Mouse (Mus musculus): ENCODE data around the gene Tiam2. TPM values are rescaled to one million over a fixed set of nuclear protein-coding genes. Genes with fewer than 3 reads are reported as not detected.

The Tiam2 gene
- polyA plus RNA-seq, 1 experiment from 2014 or later, result 11.9 TPM

DNA sequence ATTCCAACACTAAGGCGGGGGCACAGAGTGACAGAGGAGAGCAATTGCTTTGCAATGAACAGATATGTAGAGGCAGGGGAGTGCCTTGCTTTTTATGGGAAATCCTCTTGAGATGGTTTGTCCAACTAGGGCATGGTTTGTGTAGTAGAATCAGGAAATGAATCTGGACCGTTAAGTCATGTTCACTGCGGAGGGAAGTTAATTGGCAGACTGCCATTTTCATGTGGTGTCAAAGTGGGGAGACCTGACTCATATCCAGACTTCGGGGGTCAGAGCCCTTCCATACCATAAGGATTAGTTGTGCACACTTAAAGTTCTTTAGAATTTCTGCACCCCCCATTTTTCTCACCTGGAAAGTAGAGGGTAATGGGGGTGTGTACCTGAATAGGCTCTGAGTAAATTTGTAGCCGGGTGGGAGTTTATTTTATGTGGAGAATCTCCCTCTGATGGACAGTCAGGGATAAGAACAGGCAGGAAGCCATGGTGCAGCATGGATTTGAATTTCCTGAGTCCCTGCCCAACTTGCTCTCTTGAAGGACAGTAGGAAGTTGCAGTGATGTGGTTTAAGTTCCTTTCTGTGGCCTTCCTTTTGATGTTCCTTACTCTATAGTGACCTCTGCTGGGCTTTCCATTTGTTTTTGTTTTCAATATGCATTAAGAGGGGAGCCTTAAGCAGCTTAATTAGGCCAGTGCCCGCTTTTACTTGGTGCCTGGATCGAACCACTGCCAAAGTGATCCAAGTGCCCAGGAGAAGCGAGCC is 120.0 kb downstream of the Tiam2 start:
- H3K27me3 ChIP-seq (ENCODE audit: control insufficient read depth, insufficient read depth, low read length), result no peaks in the 10 kb centered on the region
- no peak overlapping the region for H3K4me2 ChIP-seq (ENCODE audit: low read depth, low read length)
- no peak overlapping the region for H3K9ac ChIP-seq (replicated peaks; ENCODE audit: low read length)
- no peaks in the 10 kb centered on the region for H3K4me1 ChIP-seq (ENCODE audit: control insufficient read depth, insufficient read depth, low read length)
- 63% methylated on average over 8 of the region's 8 CpGs for WGBS
- DNase-seq (ENCODE audit: low spot score), result peak; percentile 75
- H3K4me3 ChIP-seq (ENCODE audit: low read depth, low read length), result no peak overlapping the region
- H3K36me3 ChIP-seq (replicated peaks; ENCODE audit: control insufficient read depth, insufficient read depth, low read depth, low read length), result no peaks in the 10 kb centered on the region
- H3K9me3 ChIP-seq (replicated peaks; ENCODE audit: control insufficient read depth, low read length), result no peaks in the 10 kb centered on the region
- no peak overlapping the region for H3K27ac ChIP-seq (replicated peaks; ENCODE audit: low read depth, low read length)
- ATAC-seq (replicated peaks; ENCODE audit: insufficient number of reproducible peaks, low FRiP score, low TSS enrichment, low read depth), result no peak

DNA sequence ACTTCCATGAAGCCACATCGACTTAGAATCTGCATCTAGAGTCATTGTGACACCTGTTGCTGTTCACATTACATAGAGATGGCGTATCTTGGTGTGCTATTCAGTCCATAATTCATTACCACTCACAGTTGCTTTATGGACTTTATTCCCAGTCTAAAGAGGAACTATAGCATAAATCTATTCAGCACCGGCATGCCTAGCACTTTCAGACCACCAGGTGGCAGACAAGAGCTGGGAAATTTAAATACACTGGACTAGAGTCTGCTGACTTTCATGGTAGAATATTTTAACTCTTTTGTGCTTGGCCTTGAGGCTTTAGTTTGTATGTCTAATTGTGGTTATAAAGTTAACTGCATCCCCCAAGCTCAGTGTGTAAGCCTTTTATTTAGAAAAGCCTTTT is 122.4 kb downstream of the Tiam2 start:
- ATAC-seq (replicated peaks; ENCODE audit: insufficient number of reproducible peaks, low FRiP score, low TSS enrichment, low read depth), result no peak
- 27% methylated on average over 3 of the region's 3 CpGs for WGBS

DNA sequence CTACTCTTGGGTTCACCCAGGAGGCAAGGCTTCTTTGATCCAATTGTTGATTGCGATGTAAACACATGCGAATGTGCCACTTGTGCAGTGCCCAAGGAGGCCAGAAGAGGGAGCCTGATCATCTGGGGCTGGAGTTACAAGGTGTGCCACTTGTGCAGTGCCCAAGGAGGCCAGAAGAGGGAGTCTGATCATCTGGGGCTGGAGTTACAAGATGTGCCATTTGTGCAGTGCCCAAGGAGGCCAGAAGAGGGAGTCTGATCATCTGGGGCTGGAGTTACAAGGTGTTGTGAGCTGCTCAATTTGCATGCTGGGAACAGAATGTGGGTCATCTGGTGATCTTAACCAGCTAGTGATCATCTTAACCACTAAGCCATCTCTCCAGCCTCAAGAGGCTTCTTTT is 124.7 kb downstream of the Tiam2 start:
- H3K9me3 ChIP-seq (replicated peaks; ENCODE audit: control insufficient read depth, low read length), result no peaks in the 10 kb centered on the region
- ATAC-seq (replicated peaks; ENCODE audit: insufficient number of reproducible peaks, low FRiP score, low TSS enrichment, low read depth), result no peak

More for the DNA sequence above, 122.4 kb downstream of the Tiam2 start:
- H3K4me3 ChIP-seq (ENCODE audit: low read depth, low read length), result no peak overlapping the region
- no peak overlapping the region for H3K27ac ChIP-seq (replicated peaks; ENCODE audit: low read depth, low read length)
- no peaks in the 10 kb centered on the region for H3K36me3 ChIP-seq (replicated peaks; ENCODE audit: control insufficient read depth, insufficient read depth, low read depth, low read length)
- DNase-seq (ENCODE audit: low spot score), result peak; percentile 84
- H3K27me3 ChIP-seq (ENCODE audit: control insufficient read depth, insufficient read depth, low read length), result no peaks in the 10 kb centered on the region
- H3K4me2 ChIP-seq (ENCODE audit: low read depth, low read length), result no peak overlapping the region
- no peaks in the 10 kb centered on the region for H3K4me1 ChIP-seq (ENCODE audit: control insufficient read depth, insufficient read depth, low read length)
- H3K9ac ChIP-seq (replicated peaks; ENCODE audit: low read length), result no peak overlapping the region
- H3K9me3 ChIP-seq (replicated peaks; ENCODE audit: control insufficient read depth, low read length), result no peaks in the 10 kb centered on the region

DNA sequence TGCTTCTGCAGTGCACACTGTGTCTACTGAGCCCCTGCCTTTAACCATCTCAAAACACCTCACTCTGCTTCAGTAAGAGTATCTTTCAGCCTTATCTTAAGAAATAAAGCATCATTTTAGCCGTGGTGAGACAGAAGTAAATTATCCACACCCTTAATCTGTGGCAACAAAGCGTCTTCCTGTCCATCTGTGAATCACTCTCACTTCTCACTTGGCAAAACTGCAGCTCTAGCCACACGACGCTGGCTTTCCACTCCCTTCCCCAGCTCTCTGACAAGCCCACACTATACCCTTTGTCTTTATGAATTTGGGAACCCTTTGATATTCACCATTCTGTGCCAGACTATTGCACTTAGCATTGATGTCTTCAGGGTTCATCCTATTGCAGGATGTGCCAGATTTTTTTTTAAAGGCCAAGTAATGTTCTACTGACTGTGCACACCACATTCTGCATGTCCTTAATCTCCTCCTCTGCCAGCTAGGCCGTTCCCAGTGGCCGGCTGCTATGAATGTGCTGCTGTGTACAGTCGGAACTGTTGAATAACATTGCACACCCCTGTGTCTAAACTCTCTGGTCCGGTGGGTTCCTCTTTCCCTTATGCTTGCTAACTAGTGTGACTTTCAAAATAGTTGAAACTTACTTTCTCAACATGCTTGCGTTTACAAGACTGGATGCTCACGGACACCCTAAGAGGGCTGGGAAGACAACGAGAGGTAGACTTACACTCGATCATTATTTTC is 126.4 kb downstream of the Tiam2 start:
- H3K36me3 ChIP-seq (replicated peaks; ENCODE audit: control insufficient read depth, insufficient read depth, low read depth, low read length), result no peaks in the 10 kb centered on the region
- H3K4me1 ChIP-seq (ENCODE audit: control insufficient read depth, insufficient read depth, low read length), result no peaks in the 10 kb centered on the region; the same call in 1 of the 2 replicates
- no peaks in the 10 kb centered on the region for H3K27me3 ChIP-seq (ENCODE audit: control insufficient read depth, insufficient read depth, low read length)
- H3K27ac ChIP-seq (replicated peaks; ENCODE audit: low read depth, low read length), result no peak overlapping the region
- ATAC-seq (replicated peaks; ENCODE audit: insufficient number of reproducible peaks, low FRiP score, low TSS enrichment, low read depth) (no peak), DNase-seq (ENCODE audit: low spot score) (no peak)
- H3K4me2 ChIP-seq (ENCODE audit: low read depth, low read length), result no peak overlapping the region
- H3K4me3 ChIP-seq (ENCODE audit: low read depth, low read length), result no peak overlapping the region
- no peak overlapping the region for H3K9ac ChIP-seq (replicated peaks; ENCODE audit: low read length)
- H3K9me3 ChIP-seq (replicated peaks; ENCODE audit: control insufficient read depth, low read length), result no peaks in the 10 kb centered on the region
- WGBS, result 87% methylated on average over 12 of the region's 12 CpGs

More for the DNA sequence above, 124.7 kb downstream of the Tiam2 start:
- H3K4me1 ChIP-seq (ENCODE audit: control insufficient read depth, insufficient read depth, low read length), result no peaks in the 10 kb centered on the region; the same call in 1 of the 2 replicates
- H3K9ac ChIP-seq (replicated peaks; ENCODE audit: low read length), result no peak overlapping the region
- no peak overlapping the region for H3K27ac ChIP-seq (replicated peaks; ENCODE audit: low read depth, low read length)
- 66% methylated on average over 2 of the region's 2 CpGs for WGBS
- no peaks in the 10 kb centered on the region for H3K36me3 ChIP-seq (replicated peaks; ENCODE audit: control insufficient read depth, insufficient read depth, low read depth, low read length)
- peak; percentile 63 for DNase-seq (ENCODE audit: low spot score)
- no peak overlapping the region for H3K4me3 ChIP-seq (ENCODE audit: low read depth, low read length)
- H3K27me3 ChIP-seq (ENCODE audit: control insufficient read depth, insufficient read depth, low read length), result no peaks in the 10 kb centered on the region
- H3K4me2 ChIP-seq (ENCODE audit: low read depth, low read length), result no peak overlapping the region

DNA sequence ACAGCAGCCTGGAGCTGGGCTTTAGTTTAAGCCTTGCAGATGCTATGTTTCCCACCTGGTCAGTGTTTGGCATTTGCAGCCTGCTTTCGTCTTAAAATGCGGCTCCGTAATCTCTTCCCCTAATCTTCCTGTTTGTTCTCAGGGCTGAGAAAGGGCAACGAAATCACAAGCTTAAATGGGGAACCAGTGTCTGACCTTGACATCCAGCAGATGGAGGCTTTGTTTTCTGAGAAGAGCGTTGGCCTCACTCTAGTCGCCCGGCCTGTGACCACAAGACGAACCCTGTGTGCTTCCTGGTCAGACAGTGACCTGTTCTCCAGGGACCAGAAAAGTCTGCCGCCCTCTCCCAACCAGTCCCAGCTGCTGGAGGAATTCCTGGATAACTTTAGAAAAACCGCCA is 127.6 kb downstream of the Tiam2 start:
- Histone ChIP-seq H3K4me3 (ENCODE audit: low read depth, low read length) (no peak overlapping the region), H3K9me3 (replicated peaks; ENCODE audit: control insufficient read depth, low read length) (no peaks in the 10 kb centered on the region), H3K4me1 (ENCODE audit: control insufficient read depth, insufficient read depth, low read length) (no peaks in the 10 kb centered on the region; the same call in 1 of the 2 replicates), H3K36me3 (replicated peaks; ENCODE audit: control insufficient read depth, insufficient read depth, low read depth, low read length) (no peaks in the 10 kb centered on the region), H3K9ac (replicated peaks; ENCODE audit: low read length) (no peak overlapping the region), H3K4me2 (ENCODE audit: low read depth, low read length) (no peak overlapping the region), H3K27me3 (ENCODE audit: control insufficient read depth, insufficient read depth, low read length) (no peaks in the 10 kb centered on the region), H3K27ac (replicated peaks; ENCODE audit: low read depth, low read length) (no peak overlapping the region)
- DNase-seq (ENCODE audit: low spot score), result no peak
- ATAC-seq (replicated peaks; ENCODE audit: insufficient number of reproducible peaks, low FRiP score, low TSS enrichment, low read depth), result 0 out of 2 replicates have a peak, but pooled peaks have one; percentile 48
- 18% methylated on average over 10 of the region's 10 CpGs for WGBS

DNA sequence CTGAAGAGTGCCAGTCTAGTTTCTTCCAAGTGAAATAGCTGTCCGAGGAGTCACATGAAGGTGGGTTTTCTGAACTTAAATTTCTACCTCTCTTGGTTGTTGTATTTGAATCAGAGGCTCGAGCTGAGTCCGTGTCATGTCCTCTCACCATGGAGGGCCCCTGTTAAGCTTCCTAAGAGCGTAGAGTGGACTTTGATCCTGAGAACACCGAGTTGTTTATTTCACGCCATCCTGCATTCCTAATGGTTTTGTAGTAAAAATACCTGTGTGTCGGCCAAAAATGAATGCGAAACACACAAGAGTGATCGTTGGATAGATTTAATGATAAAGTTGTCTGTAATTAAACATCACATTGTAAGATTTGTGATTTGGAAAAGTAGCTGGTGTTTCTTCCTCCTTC is 128.5 kb downstream of the Tiam2 start:
- Histone ChIP-seq H3K9ac (replicated peaks; ENCODE audit: low read length) (no peak overlapping the region), H3K27ac (replicated peaks; ENCODE audit: low read depth, low read length) (no peak overlapping the region), H3K4me1 (ENCODE audit: control insufficient read depth, insufficient read depth, low read length) (no peaks in the 10 kb centered on the region; the same call in 1 of the 2 replicates), H3K9me3 (replicated peaks; ENCODE audit: control insufficient read depth, low read length) (no peaks in the 10 kb centered on the region), H3K27me3 (ENCODE audit: control insufficient read depth, insufficient read depth, low read length) (no peaks in the 10 kb centered on the region), H3K4me2 (ENCODE audit: low read depth, low read length) (no peak overlapping the region), H3K36me3 (replicated peaks; ENCODE audit: control insufficient read depth, insufficient read depth, low read depth, low read length) (no peaks in the 10 kb centered on the region), H3K4me3 (ENCODE audit: low read depth, low read length) (no peak overlapping the region)
- DNase-seq (ENCODE audit: low spot score) (no peak), ATAC-seq (replicated peaks; ENCODE audit: insufficient number of reproducible peaks, low FRiP score, low TSS enrichment, low read depth) (no peak)
- 92% methylated on average over 9 of the region's 9 CpGs for WGBS

DNA sequence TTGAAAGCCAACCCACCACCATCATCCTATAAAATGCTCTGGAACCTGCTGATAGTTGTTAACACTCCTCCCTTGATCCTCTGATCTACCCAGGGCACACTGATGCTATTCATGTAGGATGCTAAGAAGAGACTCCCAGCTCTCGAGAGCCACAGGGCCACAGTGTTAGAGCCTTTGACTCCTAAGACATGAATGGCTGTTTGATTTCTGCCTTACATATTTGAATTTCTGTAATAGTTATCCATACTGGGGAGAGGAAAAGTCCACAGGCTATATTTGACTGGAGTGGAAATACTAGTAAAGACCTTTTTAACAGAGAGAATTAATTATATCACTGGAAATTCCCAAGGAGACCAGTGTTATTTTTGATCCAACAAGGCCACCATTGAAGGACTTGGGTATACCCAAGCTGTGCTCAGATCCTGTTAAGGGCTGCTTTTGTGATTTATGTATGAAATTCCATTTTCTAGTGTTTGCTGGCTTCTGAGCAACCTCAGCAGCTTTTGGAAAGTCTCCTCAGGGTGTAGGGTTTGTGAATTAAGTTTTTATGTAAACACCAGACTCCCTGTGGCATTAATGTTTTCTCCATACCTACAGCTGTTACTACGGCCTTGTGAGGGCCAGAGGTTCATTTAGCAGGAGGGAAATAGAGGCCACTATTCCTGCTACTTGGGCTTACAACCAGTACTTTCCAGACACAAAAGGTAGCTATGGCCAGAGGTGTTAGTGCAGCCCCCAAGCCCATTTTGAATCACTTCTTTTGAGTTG is 131.7 kb downstream of the Tiam2 start:
- no peaks in the 10 kb centered on the region for H3K36me3 ChIP-seq (replicated peaks; ENCODE audit: control insufficient read depth, insufficient read depth, low read depth, low read length)
- H3K4me2 ChIP-seq (ENCODE audit: low read depth, low read length), result no peak overlapping the region
- 59% methylated on average over 2 of the region's 2 CpGs for WGBS
- H3K4me3 ChIP-seq (ENCODE audit: low read depth, low read length), result no peak overlapping the region
- H3K27ac ChIP-seq (replicated peaks; ENCODE audit: low read depth, low read length), result no peak overlapping the region
- no peak for ATAC-seq (replicated peaks; ENCODE audit: insufficient number of reproducible peaks, low FRiP score, low TSS enrichment, low read depth)
- no peaks in the 10 kb centered on the region; the same call in 1 of the 2 replicates for H3K4me1 ChIP-seq (ENCODE audit: control insufficient read depth, insufficient read depth, low read length)
- no peaks in the 10 kb centered on the region for H3K27me3 ChIP-seq (ENCODE audit: control insufficient read depth, insufficient read depth, low read length)
- no peak for DNase-seq (ENCODE audit: low spot score)
- no peak overlapping the region for H3K9ac ChIP-seq (replicated peaks; ENCODE audit: low read length)
- no peaks in the 10 kb centered on the region for H3K9me3 ChIP-seq (replicated peaks; ENCODE audit: control insufficient read depth, low read length)
